Mouse (Mus musculus) heart, postnatal 14 days (tissue): ENCODE results near the gene Bcdin3d. TPM values are rescaled to one million over a fixed set of nuclear protein-coding genes. Genes with fewer than 3 reads are reported as not detected.
A peak's percentile ranks its signal among the peaks of the same experiment; 100 is the strongest.

Experiments
- DNase-seq, 2 experiments: peaks; one replicate each; pipeline ENCODE4 v3.0.0; 2021 to 2022
- intact Hi-C: fragments of 180-260 bp; cut with DNase I; formaldehyde crosslinking; loops from one replicate; pipeline ENCODE4 v1.15.1; 2025
- long read RNA-seq, 2 experiments: library from polyadenylated mRNA; stranded (forward); transcript quantifications; one replicate each; pipeline ENCODE4 v2.0.0; 2021
- total RNA-seq, 2 experiments: library from RNA; stranded (reverse); gene quantifications; 2 replicates each; pipeline ENCODE4 v1.2.3; 2021

The Bcdin3d gene
- total RNA-seq = 1 to 10 TPM; 3.9 to 4.9 TPM
- long read RNA-seq, experiment 1, full-length matches to known transcripts = 5 of 5 reads
- long read RNA-seq, experiment 1, partial matches to known transcripts = 0 of 5 reads
- long read RNA-seq, experiment 1, other reads (novel, unspliced or antisense) = 0 of 5 reads
- long read RNA-seq, experiment 2, full-length matches to known transcripts = 6 of 6 reads
- long read RNA-seq, experiment 2, partial matches to known transcripts = 0 of 6 reads
- long read RNA-seq, experiment 2, other reads (novel, unspliced or antisense) = 0 of 6 reads

DNA sequence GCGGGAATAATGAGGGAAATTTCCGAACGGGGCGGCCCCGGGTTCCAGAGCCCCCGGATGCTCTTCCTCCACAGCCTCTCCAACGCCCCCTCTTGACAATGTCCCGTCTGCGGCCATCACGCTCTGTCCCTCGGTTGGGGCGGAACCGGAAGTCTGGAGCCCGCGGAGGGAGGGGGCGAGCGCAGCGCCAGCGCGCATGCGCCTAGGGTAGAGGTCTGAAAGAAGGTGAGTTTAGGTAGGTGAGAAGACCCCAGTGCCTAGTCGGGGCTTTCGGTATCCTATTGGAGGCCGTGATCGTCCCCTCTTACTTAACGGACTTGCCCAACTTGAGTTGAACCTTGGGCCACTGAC, at the start of gene Bcdin3d:
Gene Bcdin3d (minus strand): TSS at position 155 of the 351 bp plus-strand sequence.
- intact Hi-C loops = no loop called here

DNA sequence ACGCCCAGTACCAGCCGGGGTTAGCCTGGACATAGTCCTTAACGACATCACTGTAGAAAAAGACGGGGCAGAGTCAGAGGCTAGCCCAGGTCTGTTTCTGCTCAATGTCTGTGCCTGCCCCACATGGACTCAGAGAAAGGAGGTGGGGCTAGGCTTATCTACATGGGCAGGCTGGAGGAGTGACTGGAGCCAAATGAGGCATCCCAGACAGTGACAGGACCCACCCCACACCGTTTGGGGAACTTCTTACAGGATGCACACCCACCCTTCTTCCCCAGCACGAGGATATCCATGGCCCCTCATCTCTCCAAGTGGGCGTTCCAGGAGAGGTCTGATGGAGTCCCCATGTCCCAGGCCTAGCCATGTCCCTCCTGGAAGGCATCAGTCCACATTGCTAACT, 45.8 kb upstream of the Bcdin3d start:
- DNase-seq = no peak
- intact Hi-C loops = no loop called here

More for the DNA sequence above, at the start of gene Bcdin3d:
- DNase-seq = peak; percentile 89 to 93

DNA sequence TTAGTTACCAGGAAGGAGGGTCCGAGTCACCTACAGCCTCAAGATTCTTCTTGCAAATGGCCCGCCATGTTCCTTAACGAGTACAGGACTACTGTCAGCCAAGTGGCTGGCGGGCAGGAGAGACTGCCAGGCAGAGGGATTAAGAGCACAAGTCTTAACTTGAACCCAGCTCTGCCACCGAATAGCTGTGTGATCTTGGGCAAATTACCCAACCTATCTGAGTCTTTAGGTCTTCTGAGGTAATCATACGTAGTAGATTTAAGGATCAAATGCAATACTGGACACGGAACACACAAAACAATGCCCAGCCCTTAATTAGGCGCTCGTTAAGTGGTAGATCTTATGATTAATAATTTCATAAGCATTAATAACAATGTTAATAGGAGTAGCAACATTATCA, 45.1 kb upstream of the Bcdin3d start:
- intact Hi-C loops = no loop called here
- DNase-seq = no peak

DNA sequence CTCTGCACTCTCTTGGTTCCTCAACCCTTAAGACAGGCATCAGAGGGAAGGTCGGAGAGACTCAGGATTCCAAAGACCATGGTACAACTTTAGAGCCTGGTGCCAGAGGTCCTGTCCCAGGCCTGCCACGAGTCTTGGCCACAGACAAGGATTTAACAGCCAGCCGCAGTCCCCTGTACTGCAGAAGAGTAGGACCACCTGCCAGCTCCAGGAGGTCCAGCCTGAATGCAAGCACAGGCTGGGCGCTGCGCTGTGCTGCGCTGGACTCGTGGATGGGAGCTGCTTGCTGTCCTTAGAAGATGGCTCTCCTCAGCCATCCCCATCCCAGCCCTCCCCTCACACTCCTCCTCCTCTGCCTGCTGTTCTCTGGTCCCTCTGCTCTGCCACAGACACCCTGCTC, 43.2 kb upstream of the Bcdin3d start:
- intact Hi-C loops = no loop called here
- DNase-seq = no peak

GRCm38 (mm10) chr15:99516715-99517114, 42.2 kb upstream of the Bcdin3d start:
- DNase-seq = no peak
- intact Hi-C loops = no loop called here

- no peak for DNase-seq
- intact Hi-C loops = no loop called here
These were observed 37.4 kb upstream of the Bcdin3d start for GRCm38 (mm10) chr15:99511797-99512525.

- intact Hi-C loops = no loop called here
- no peak for DNase-seq
These were observed 36.1 kb upstream of the Bcdin3d start for GRCm38 (mm10) chr15:99510621-99511020.

GRCm38 (mm10) chr15:99509840-99510239, 35.3 kb upstream of the Bcdin3d start:
- no peak for DNase-seq
- intact Hi-C loops = no loop called here

GRCm38 (mm10) chr15:99505324-99506095, 31.0 kb upstream of the Bcdin3d start:
- intact Hi-C loops = no loop called here

GRCm38 (mm10) chr15:99503256-99503655, 28.7 kb upstream of the Bcdin3d start:
- peak in 1 of 2 experiments; percentile 41 for DNase-seq

More at GRCm38 (mm10) chr15:99505324-99506095, 31.0 kb upstream of the Bcdin3d start:
- no peak for DNase-seq

GRCm38 (mm10) chr15:99502311-99502831, 27.8 kb upstream of the Bcdin3d start:
- intact Hi-C loops = no loop called here
- no peak for DNase-seq

More at GRCm38 (mm10) chr15:99503256-99503655, 28.7 kb upstream of the Bcdin3d start:
- intact Hi-C loops = no loop called here

DNA sequence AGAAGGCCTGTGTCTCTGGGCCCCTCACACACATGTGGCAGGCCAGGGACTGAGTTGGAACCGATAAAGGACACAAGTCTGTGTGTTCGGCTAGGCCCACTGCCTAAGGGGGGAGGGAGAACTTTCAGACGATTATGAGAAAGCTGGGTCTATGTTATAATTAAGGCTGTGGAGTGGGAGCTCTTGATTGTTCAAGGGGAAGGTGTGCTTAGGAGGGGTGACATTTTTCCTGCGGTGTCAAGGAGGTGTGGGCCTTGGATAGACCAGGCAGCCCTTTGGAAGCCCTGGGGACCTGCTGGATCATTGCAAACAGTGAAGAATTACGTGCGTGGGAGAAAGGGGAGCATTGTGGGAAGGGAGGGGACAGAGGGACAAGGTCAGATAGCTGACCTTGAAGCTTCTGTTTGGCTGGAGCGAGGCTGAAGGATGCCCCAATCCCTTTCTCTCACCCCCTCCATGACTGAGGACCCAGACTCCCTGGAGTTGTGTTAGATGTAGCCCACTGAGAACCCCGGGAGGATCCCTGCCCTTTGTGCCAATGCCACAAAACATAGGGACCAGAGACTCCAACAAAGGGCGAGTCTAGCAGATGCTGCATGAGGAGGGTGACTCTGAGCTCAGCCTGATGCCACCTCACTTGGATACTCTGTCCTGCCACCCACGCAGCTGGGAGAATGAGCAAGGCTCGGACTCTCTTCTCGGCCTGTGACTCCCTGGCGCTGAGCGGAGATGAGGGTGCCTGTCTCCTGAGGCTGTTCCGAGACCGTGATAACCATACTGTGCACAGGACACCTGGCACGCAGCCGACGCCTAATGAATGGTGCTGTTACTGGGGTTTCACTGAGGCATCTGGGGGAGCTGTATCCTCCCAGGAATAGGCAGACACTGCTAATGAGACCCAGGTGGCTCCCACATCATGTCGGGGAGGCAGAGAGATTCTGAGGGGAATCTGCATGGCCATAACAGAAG, 27.0 kb upstream of the Bcdin3d start:
- no peak for DNase-seq
- intact Hi-C loops = no loop called here

DNA sequence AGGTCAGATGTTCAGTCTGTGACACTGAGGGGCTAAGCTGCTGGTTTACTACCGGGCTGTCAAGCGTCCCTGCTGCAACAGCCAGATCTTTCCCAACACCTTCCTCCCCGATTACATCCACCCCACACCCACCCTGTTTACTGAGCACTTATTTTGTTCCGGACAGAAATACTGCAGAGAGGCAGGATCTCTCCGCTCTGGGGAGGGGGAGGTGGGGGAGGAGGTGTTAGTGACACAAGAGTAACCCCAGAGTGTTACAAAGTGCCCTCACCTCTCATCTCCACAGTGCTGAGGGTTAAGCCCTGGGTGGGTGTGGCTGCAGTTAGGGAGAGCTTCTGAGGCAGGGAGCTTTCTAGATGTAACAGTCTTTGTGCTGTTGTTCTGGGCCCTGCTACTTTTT, 25.8 kb upstream of the Bcdin3d start:
- intact Hi-C loops = no loop called here
- no peak for DNase-seq

GRCm38 (mm10) chr15:99499726-99500125, 25.2 kb upstream of the Bcdin3d start:
- DNase-seq = no peak
- intact Hi-C loops = loop anchor here (10.0 kb wide), 2 partner anchors 275 to 405 kb away; partner anchors contain the start of gene Cers5

DNA sequence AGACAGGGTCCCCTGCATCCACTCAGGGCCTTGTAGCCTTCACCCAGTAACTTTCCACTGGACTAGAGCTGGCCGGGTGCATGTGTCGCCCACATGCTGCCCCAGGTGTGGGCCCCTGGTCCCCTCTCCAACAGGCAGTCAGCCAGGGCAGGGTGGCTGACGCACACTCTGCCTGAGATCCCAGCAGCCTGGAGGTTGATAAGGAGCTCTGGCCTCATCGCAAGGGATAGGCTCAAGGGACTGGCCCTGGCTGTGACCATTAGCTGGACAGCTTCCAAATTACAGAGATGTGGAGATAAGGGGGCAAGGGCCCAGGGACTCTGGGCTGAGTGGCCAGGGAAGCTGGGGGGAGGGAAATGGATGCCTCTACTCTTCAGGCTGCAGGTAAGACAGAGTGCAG, 24.3 kb upstream of the Bcdin3d start:
- intact Hi-C loops = loop anchor here (10.0 kb wide), 2 partner anchors 276 to 406 kb away; partner anchors contain the start of gene Cers5
- peak; percentile 31 to 34 for DNase-seq

- no peak for DNase-seq
- intact Hi-C loops = loop anchor here (10.0 kb wide), 2 partner anchors 276 to 406 kb away; partner anchors contain the start of gene Cers5
These were observed 23.8 kb upstream of the Bcdin3d start for GRCm38 (mm10) chr15:99498356-99498755.

DNA sequence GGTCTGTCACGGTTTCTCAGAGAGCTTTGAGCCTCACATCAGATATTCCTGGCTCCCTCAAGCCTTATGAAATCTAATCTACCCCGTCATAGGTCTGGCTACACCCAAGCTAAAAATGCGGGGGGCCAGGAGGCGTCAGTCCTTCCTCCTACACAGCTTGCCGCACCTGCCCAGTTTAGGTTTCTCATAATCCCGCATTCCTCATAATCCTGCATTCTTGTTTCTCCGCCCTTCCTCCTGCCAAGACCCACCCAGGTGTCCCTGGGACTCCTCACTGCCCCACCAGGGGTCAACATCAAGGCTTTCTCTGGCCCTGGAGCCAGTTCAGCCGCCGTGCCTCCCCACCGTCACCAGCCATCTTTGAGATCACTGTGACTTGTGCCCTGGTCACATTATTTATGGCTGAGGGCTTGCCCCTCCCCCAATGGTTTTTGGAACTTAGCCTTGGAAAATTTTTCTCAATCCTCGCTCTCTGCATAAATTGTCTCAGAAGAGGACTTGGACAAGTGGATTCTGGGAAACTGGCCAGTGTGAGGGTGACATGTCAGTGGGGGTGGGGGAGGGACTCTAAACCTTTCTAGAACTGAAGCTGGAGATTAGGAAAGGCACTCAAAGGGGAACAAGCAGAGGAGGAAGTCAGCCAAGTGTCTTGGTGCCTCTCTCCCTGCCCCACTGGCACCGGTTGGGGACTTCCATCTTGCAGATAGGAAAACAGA, 23.2 kb upstream of the Bcdin3d start:
- DNase-seq = peak; percentile 57 to 66

GRCm38 (mm10) chr15:99497061-99497460, 22.5 kb upstream of the Bcdin3d start:
- peak; percentile 43 to 67 for DNase-seq
- intact Hi-C loops = loop anchor here (1.0 to 10.0 kb wide), 4 partner anchors 99 to 408 kb away; partner anchors contain the start of gene Cers5

More for the DNA sequence above, 23.2 kb upstream of the Bcdin3d start:
- intact Hi-C loops = loop anchor here (1.0 to 10.0 kb wide), 4 partner anchors 99 to 407 kb away; partner anchors contain the start of gene Cers5

GRCm38 (mm10) chr15:99484745-99485144, 10.2 kb upstream of the Bcdin3d start:
- DNase-seq = no peak
- intact Hi-C loops = no loop called here
